Mouse (Mus musculus) left cerebral cortex, adult 2 months (tissue): ENCODE results near the gene Kctd8. TPM values are rescaled to one million over a fixed set of nuclear protein-coding genes. Genes with fewer than 3 reads are reported as not detected.
A peak's percentile ranks its signal among the peaks of the same experiment; 100 is the strongest.
"Not testable (repeated sequence)": the region's sequence is repeated elsewhere in the genome, so short reads cannot be mapped to it uniquely, and the experiment has no call there.

ENCODE experiments used
- DNase-seq, 2 experiments: peaks; one replicate each; pipeline ENCODE4 v3.0.0; 2021 to 2022; ENCODE audit warnings: low spot score in 2 of 2, mixed read lengths in 1 of 2; ENCODE audit errors: extremely low spot score in 1 of 2
- H3K27ac ChIP-seq: fragments of 200-600 bp; 2 replicates; pipeline ENCODE4 v1.8.1; 2022
- H3K4me3 ChIP-seq: fragments of 200-600 bp; 2 replicates; pipeline ENCODE4 v1.8.1; 2022
- CTCF ChIP-seq: fragments of 200-600 bp; IDR thresholded peaks from 2 replicates; pipeline ENCODE4 v1.8.1; 2022; ENCODE audit warnings: antibody characterized with exemption, mild to moderate bottlenecking, moderate library complexity
- intact Hi-C: fragments of 180-260 bp; cut with DNase I; formaldehyde crosslinking; loops from one replicate; pipeline ENCODE4 v1.15.1; 2025
- total RNA-seq, 2 experiments: library from RNA; stranded (reverse); gene quantifications; 2 replicates each; pipeline ENCODE4 v1.2.3; 2021

The Kctd8 gene
- total RNA-seq, 2 experiments from 2014 or later, result 8.8 to 9.1 TPM

DNA sequence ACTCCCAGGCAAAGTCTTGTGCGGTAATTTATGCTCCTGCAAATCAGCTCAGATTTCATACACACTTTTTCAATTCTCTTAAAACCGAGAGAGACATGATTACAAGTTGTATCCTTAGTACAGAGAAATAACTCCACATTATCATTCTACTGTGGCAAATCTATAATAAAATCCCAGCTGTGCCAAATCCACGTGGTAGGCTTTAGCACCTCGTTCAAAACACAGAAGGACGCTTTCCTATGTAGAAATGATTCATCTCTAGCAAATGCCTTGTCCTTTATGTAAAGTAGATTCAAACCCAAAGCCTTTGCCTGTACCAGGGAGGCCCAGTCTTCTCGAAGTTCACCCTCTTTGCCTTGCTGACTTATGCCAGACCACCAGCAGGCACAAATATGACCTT lies 57.1 kb downstream of the Kctd8 start:
- intact Hi-C loops, result no loop called here
- no peak for TF ChIP-seq CTCF
- no peak for DNase-seq
- Histone ChIP-seq H3K4me3 (no peak overlapping the region), H3K27ac (no peak overlapping the region)

- Histone ChIP-seq H3K27ac (no peak overlapping the region), H3K4me3 (no peak overlapping the region)
- intact Hi-C loops, result no loop called here
- TF ChIP-seq CTCF, result no peak
- DNase-seq, result no peak
Observed at GRCm38 (mm10) chr5:69252366-69252765, 89.1 kb downstream of the Kctd8 start.

DNA sequence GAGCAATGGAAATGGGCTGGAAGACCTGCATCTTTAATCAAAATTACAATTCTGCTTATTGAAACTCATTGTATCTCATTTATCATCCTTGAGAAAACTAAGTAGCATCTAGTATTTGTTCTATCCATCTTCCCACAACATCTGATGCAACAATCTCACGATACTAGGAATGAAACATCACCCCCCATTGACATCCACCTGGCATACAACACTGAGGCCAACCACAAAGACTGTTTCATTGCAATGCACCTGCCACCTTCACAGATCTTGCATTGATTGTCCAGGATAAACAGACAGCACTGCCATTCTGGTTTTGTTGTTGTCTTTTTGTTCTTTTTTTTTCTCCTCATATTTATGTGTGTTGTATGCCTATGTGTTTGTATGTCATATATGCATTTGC lies 99.5 kb downstream of the Kctd8 start:
- H3K27ac ChIP-seq, result no peak overlapping the region
- intact Hi-C loops, result no loop called here
- DNase-seq, result no peak
- no peak for TF ChIP-seq CTCF
- H3K4me3 ChIP-seq, result no peak overlapping the region

- Histone ChIP-seq H3K27ac (peak overlapping the region; percentile 37; the same call in 1 of the 2 replicates), H3K4me3 (no peak overlapping the region)
- intact Hi-C loops, result loop anchor here (5.0 kb wide), 1 partner anchor 109 kb away; the partner anchor contains the start of gene Kctd8
- no peak for DNase-seq
- no peak for TF ChIP-seq CTCF
Observed at GRCm38 (mm10) chr5:69233560-69233959, 107.9 kb downstream of the Kctd8 start.

DNA sequence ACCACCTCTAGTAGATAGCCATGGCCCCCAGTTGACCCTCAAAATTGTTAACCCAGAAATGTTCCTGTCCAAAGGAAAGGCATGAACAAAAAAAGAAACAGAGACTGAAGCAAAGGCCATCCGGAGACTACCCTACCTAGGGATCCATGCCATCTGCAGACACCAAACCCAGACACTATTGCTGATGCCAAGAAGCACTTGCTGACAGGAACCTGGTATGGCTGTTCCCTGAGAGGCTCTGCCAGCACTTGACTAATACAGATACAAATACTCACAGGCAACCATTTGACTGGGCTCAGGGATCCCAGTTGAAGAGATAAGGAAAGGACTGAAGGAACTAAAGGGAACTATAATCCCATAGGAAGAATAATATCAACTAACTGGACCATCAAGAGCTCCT lies 109.8 kb downstream of the Kctd8 start:
- intact Hi-C loops, result loop anchor here (5.0 kb wide), 1 partner anchor 111 kb away; the partner anchor contains the start of gene Kctd8

GRCm38 (mm10) chr5:69227147-69227546 lies 114.3 kb downstream of the Kctd8 start:
- DNase-seq, result no peak
- intact Hi-C loops, result no loop called here
- no peak for TF ChIP-seq CTCF
- Histone ChIP-seq H3K4me3 (no peak overlapping the region), H3K27ac (no peak overlapping the region)

More for the DNA sequence above, 109.8 kb downstream of the Kctd8 start:
- H3K27ac ChIP-seq, DNase-seq, H3K4me3 ChIP-seq: not testable (repeated sequence)

DNA sequence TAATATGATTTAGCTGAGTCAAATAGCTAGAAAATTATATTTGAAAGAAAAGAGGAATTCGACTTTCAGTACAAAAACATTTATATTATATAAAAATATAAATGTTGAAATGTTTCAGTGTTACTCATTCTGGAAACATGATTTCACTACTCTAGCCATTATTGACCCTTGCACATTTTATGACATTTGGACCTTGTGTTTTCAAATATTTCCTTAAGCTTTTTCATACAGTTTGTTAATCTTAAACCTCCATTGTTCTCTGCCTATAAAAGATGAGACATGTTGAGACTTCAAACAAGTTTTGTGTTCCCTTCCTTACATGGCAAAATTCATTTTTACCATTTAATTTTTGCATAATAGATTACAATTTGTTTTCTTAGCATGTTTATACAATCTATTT lies 118.9 kb downstream of the Kctd8 start:
- Histone ChIP-seq H3K27ac (no peak overlapping the region), H3K4me3 (no peak overlapping the region)
- no peak for TF ChIP-seq CTCF
- intact Hi-C loops, result no loop called here
- no peak for DNase-seq

DNA sequence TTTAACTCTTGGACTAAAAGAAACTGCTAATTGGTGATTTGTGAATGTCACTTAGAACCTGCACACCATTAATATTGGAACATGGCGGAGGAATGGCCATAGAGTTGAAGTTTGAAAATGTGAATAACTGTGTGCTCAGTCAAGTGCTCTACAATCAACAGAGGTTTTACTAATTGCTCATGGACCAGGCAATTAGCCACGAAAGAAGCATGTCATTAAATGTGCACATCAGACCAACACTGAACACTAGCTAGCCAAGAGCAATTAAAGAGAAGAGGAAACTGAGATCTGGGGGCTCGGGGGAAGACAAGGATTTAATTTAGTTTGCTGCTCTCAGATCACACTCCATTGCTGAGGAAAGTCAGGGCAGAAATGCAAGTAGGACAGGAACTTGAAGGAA lies 126.3 kb downstream of the Kctd8 start:
- no peak for TF ChIP-seq CTCF
- intact Hi-C loops, result no loop called here
- Histone ChIP-seq H3K4me3 (no peak overlapping the region), H3K27ac (no peak overlapping the region)
- no peak for DNase-seq

GRCm38 (mm10) chr5:69209401-69209800 lies 132.1 kb downstream of the Kctd8 start:
- no peak overlapping the region for H3K4me3 ChIP-seq
- H3K27ac ChIP-seq, result no peak overlapping the region
- intact Hi-C loops, result no loop called here
- DNase-seq, result no peak
- TF ChIP-seq CTCF, result no peak

- no peak overlapping the region for H3K27ac ChIP-seq
- intact Hi-C loops, result no loop called here
- no peak for DNase-seq
Observed at GRCm38 (mm10) chr5:69207713-69208112, 133.8 kb downstream of the Kctd8 start.

GRCm38 (mm10) chr5:69159897-69160509 lies 181.5 kb downstream of the Kctd8 start:
- Histone ChIP-seq H3K27ac (no peak overlapping the region), H3K4me3 (no peak overlapping the region)
- intact Hi-C loops, result no loop called here
- DNase-seq, result no peak
- no peak for TF ChIP-seq CTCF

More at GRCm38 (mm10) chr5:69207713-69208112, 133.8 kb downstream of the Kctd8 start:
- no peak for TF ChIP-seq CTCF
- no peak overlapping the region for H3K4me3 ChIP-seq

GRCm38 (mm10) chr5:69156489-69156888 lies 185.0 kb downstream of the Kctd8 start:
- intact Hi-C loops, result no loop called here
- H3K27ac ChIP-seq, result no peak overlapping the region
- H3K4me3 ChIP-seq, result no peak overlapping the region
- no peak for DNase-seq
- no peak for TF ChIP-seq CTCF

DNA sequence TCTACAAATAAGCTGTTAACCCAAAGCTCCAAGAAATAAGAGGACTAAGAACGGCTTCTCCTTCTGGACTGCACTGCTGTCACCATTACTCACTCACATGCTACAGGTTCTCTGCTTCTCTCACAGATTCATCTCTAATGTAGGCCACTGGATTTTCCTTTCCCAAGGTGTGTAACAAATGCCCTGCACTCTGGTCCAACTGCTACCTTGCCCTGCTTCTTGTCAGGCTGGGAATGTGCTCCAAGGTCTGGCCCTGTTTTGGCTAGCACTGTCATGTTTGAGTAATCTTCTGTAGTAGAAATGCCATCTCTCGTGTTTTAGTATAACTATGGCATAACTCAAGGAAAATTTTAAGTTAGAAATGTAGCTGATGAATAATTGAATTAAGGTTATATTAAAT lies 195.7 kb downstream of the Kctd8 start:
- H3K4me3 ChIP-seq, result no peak overlapping the region
- intact Hi-C loops, result no loop called here
- TF ChIP-seq CTCF, result no peak
- DNase-seq, result no peak
- H3K27ac ChIP-seq, result no peak overlapping the region
